Mouse (Mus musculus) kidney, embryonic 16.5 days (tissue): ENCODE results near the gene Fam71e1. TPM values are rescaled to one million over a fixed set of nuclear protein-coding genes. Genes with fewer than 3 reads are reported as not detected.
A peak's percentile ranks its signal among the peaks of the same experiment; 100 is the strongest.

Source experiments
- ATAC-seq: fragments of 200-750 bp; cut with Nextera tagmentation; 2 replicates; pipeline ENCODE4 v1.8.0; 2017; ENCODE audit warnings: moderate TSS enrichment; ENCODE audit not compliant: low FRiP score, low TSS enrichment
- H3K27ac ChIP-seq: fragments of 300-500 bp; sonication (generic); 2 replicates; pipeline ENCODE4 v1.5.1; 2014; ENCODE audit warnings: low read length
- H3K27me3 ChIP-seq: fragments of 300-500 bp; sonication (generic); 2 replicates; pipeline ENCODE4 v1.6.1; 2014; ENCODE audit warnings: low read length, control low read depth, mixed read lengths; ENCODE audit not compliant: insufficient read depth
- H3K36me3 ChIP-seq: fragments of 300-500 bp; sonication (generic); 2 replicates; pipeline ENCODE4 v1.6.1; 2014; ENCODE audit warnings: low read length, control low read depth, mixed read lengths; ENCODE audit not compliant: insufficient read depth
- H3K4me1 ChIP-seq: fragments of 300-500 bp; sonication (generic); 2 replicates; pipeline ENCODE4 v1.6.1; 2014; ENCODE audit warnings: low read length, control low read depth, mixed read lengths; ENCODE audit not compliant: insufficient read depth
- H3K4me2 ChIP-seq: fragments of 300-500 bp; sonication (generic); replicated peaks from 2 replicates; pipeline ENCODE4 v1.6.1; 2014; ENCODE audit warnings: low read depth, low read length
- H3K4me3 ChIP-seq: fragments of 300-500 bp; sonication (generic); 2 replicates; pipeline ENCODE4 v1.5.1; 2014; ENCODE audit warnings: mild to moderate bottlenecking, low read length
- H3K9ac ChIP-seq: fragments of 300-500 bp; sonication (generic); replicated peaks from 2 replicates; pipeline ENCODE4 v1.6.1; 2014; ENCODE audit warnings: low read length
- H3K9me3 ChIP-seq: fragments of 300-500 bp; sonication (generic); 2 replicates; pipeline ENCODE4 v1.6.1; 2016; ENCODE audit warnings: low read length, control low read depth
- WGBS: fragments of 180-500 bp; shearing (Covaris S2); extraction: QIAGEN DNeasy Blood & Tissue Kit; methylation state at CpG from one replicate; pipeline ENCODE4 v1.1.7; 2014; 5-methylcytosine and 5-hydroxymethylcytosine counted together
- polyA plus RNA-seq: library from polyadenylated mRNA; unstranded; fragments of >200 nt; fragmentation: Nextera tagmentation; extraction: Ambion mirVana; gene quantifications from 2 replicates; pipeline ENCODE4 v1.2.1, GENCODE M21; 2015

Gene Fam71e1
- polyA plus RNA-seq, 1 experiment from 2014 or later: 15.4 TPM

DNA sequence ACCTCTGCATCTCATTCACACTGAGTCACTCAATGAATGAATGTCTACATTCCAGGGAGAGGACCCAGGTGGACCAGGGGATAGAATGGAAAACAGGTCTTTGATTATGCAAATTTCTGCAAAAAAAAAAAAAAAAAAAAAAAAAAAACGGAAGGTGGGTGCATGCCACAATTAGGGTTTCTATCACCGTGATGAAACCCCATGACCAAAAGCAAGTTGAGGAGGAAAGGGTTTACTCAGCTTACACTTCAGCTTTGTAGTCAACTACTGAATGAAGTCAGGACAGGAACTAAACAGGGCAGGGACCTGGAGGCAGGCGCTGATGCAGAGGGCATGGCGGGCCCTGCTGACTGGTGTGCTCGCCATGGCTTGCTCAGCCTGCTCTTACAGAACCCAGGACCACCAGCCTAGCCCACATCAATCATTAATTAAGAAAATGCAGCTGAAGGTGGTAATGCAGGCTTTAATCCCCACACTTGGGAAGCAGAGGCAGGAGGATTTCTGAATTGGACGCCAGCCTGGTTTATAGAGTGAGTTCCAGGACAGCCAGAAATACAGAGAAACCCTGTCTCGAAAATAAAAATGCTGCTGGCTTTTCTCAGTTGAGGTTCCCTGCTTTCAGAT, 10.7 kb upstream of the Fam71e1 start:
- Histone ChIP-seq H3K4me1 (no peaks in the 10 kb centered on the region), H3K4me2 (no peak overlapping the region), H3K9ac (no peak overlapping the region), H3K9me3 (no peaks in the 10 kb centered on the region), H3K36me3 (peaks cover 18% of the 10 kb centered on the region; the same call in 1 of the 2 replicates), H3K4me3 (no peak overlapping the region), H3K27ac (no peak overlapping the region), H3K27me3 (peaks cover 18% of the 10 kb centered on the region)
- no peak for ATAC-seq
- 80% methylated on average over 6 of the region's 7 CpGs for WGBS

DNA sequence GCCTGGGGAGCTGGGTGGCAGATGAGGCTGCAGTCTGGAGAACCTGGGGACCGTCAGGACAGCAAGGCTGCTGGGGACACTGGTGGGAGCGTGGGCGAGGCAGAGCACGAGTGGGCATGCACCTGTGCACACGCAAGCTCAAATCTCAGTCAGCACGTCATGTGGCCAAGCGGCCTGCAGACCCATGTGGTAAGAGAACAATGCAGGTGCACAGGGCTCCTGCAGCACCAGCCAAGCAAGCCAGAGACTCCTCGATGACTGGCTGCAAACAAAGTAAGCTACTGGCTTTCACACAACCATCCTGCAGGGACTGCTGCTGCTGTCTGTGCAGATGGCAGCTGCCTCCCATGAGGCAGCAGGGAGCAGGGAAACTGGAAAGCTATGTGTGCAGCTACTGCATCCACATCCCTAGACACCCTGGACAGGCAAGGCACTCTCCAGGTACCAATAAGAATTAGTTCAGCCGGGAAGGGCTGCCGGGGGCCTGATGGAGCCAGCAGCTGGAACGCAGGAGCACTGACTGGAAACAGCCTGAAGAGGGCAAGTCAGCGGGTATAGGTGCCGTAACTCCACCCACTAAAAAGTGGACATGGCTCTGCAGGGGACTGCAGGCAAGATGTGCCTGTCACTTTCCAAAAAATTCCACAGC, 9.3 kb upstream of the Fam71e1 start:
- Histone ChIP-seq H3K4me3 (no peak overlapping the region), H3K4me2 (no peak overlapping the region), H3K9me3 (no peaks in the 10 kb centered on the region), H3K27ac (no peak overlapping the region), H3K9ac (no peak overlapping the region), H3K27me3 (peaks cover 12% of the 10 kb centered on the region), H3K4me1 (no peaks in the 10 kb centered on the region), H3K36me3 (peaks cover 31% of the 10 kb centered on the region)
- WGBS: 67% methylated on average over 13 of the region's 13 CpGs
- ATAC-seq: no peak

DNA sequence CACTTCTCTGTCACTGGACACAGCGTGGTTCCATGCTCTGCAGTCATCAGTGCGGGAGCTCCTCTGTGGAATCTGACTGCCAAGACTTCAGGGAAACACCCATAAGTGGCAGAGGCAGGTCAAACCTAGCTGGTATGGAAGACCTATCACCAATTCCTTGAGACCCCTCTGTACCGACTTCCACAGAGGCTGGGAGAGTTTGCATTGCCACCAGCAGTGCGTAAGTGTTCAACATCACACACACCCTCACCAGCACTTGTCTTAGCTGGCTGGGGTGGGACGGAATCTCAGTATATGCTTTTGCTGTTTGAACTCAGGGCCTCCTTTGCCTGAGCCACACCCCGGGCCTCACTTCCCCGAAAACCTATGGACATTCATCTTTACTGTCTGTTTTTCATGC, 8.4 kb upstream of the Fam71e1 start:
- 90% methylated on average over 7 of the region's 7 CpGs for WGBS
- Histone ChIP-seq H3K4me3 (no peak overlapping the region), H3K4me2 (no peak overlapping the region), H3K9ac (no peak overlapping the region), H3K9me3 (no peaks in the 10 kb centered on the region), H3K27ac (no peak overlapping the region), H3K36me3 (peaks cover 40% of the 10 kb centered on the region), H3K27me3 (peaks cover 3% of the 10 kb centered on the region; the same call in 1 of the 2 replicates), H3K4me1 (no peaks in the 10 kb centered on the region)
- ATAC-seq: no peak

DNA sequence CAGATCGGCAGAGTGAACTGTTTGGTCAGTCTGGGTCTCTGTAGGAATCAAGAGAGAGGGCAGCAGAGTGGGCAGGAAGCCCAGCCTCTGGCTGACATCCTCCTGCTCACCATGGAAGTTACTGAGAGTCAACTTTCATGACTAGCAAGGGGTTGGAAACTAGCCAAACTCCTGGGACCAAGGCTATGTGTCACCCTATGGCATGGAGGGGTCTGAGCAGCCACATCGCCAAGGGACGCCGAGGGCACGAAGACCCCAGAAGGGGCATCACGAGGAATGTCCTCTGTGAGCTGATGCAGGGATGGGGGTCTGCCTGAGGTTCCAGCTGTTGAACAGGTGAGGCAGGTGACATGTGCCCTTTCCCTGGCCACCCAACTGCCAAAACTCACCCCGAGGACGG, 7.8 kb upstream of the Fam71e1 start:
- no peak for ATAC-seq
- H3K27me3 ChIP-seq: no peaks in the 10 kb centered on the region
- no peak overlapping the region for H3K4me2 ChIP-seq
- 95% methylated on average over 8 of the region's 8 CpGs for WGBS
- H3K27ac ChIP-seq: no peak overlapping the region
- no peaks in the 10 kb centered on the region for H3K4me1 ChIP-seq
- no peak overlapping the region for H3K9ac ChIP-seq
- H3K9me3 ChIP-seq: no peaks in the 10 kb centered on the region
- no peak overlapping the region for H3K4me3 ChIP-seq
- peaks cover 44% of the 10 kb centered on the region for H3K36me3 ChIP-seq

DNA sequence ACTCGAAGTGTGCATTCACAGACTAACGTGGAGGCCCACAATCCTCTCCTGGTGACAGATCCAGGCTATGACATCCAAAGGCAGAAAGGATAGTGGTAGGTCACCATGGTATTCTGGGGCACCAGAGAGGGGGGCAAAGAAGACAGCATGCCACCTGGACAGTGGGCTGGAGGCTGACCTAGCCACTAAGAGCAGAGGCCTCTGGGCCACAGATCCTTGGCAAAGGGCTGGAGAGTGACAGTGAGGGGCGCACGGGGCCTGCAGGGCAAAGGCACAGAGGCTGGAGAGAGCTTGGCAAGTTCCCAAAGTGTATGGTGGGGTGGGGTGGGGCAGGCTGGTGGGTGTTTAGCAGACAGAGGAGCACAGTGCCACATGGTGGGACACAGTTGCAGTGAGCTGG, 6.1 kb upstream of the Fam71e1 start:
- H3K27me3 ChIP-seq: no peaks in the 10 kb centered on the region
- 97% methylated on average over 4 of the region's 4 CpGs for WGBS
- H3K4me3 ChIP-seq: no peak overlapping the region
- H3K4me1 ChIP-seq: peaks cover 4% of the 10 kb centered on the region
- H3K4me2 ChIP-seq: no peak overlapping the region
- no peak overlapping the region for H3K9ac ChIP-seq
- ATAC-seq: no peak
- H3K27ac ChIP-seq: no peak overlapping the region
- H3K9me3 ChIP-seq: no peaks in the 10 kb centered on the region
- H3K36me3 ChIP-seq: peaks cover 44% of the 10 kb centered on the region

DNA sequence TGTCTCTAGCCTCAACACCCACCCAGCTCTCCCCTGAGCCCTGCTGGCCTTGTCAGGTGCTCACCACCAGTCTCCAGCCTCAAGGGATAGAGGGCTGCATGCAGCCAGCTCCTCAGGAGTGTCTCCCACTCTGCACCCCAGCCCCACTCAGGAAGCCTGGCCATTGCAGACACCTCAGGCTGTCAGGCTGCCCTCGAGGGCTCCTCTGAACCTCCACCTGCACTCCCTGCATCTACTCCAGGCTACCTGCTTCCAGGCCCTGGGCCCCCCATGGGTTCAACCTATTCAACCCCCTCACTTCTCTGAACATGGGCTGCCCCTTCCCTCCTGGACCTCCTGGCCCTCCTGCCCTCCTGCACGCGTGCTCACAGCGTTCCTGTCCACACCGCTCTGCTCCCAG, 5.0 kb upstream of the Fam71e1 start:
- no peak for ATAC-seq
- Histone ChIP-seq H3K27ac (no peak overlapping the region), H3K9me3 (no peaks in the 10 kb centered on the region), H3K9ac (no peak overlapping the region), H3K4me2 (no peak overlapping the region), H3K4me3 (no peak overlapping the region), H3K36me3 (peaks cover 44% of the 10 kb centered on the region), H3K4me1 (peaks cover 10% of the 10 kb centered on the region), H3K27me3 (no peaks in the 10 kb centered on the region)
- 94% methylated on average over 5 of the region's 5 CpGs for WGBS

DNA sequence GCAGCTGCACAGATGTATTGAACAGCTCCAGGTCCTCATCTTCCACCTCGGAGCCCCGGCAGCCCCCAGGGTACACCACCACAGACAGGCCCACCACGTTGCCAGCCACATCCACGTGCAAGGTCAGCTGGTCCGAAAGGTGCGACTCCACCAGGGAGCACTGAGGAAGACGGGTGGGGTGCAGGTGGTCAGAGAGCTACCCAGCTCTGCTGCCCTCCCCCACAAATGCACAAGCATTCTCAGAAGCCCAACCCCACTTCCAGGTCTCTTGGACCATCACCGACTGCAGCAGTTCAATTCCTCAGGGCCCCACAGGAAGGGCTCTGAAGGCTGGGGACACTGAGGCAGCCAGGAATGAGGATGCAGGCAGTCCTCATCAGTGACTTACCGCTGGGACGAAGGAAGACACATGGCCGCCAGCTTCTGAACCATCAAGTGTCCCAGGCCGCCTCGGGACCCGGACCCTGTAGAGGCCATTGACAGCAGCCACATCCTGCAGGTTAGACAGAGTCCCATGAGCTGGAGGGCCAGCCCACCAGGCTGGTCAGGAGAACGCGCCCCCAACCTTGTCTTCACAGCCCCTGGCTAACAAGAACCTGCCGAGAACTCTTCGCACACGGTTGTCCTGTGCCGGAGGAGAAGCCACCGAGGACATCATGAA, 4.1 kb upstream of the Fam71e1 start:
- Histone ChIP-seq H3K27me3 (no peaks in the 10 kb centered on the region), H3K4me3 (no peak overlapping the region), H3K27ac (no peak overlapping the region), H3K9me3 (no peaks in the 10 kb centered on the region), H3K4me2 (no peak overlapping the region), H3K4me1 (peaks cover 10% of the 10 kb centered on the region), H3K36me3 (peaks cover 44% of the 10 kb centered on the region), H3K9ac (no peak overlapping the region)
- 93% methylated on average over 21 of the region's 21 CpGs for WGBS
- no peak for ATAC-seq

DNA sequence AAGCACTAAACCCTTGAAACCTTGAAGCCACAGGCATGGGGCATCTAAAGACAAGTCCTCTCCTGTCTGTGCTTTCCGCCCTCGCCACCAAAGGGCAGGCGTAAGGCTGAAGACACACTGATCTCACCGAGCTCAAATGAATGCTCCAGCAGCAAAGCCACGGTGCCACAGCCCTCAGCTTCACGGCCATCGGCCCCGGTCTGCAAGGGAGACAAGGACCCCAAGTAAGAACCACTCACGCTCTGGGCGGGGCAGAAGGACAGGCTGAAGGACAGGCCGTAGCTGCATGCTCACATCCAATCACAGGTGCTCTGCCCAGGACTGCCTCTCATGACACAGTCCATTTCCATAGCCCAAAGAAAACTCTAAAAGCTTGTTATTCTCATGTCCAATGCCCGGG, 1.7 kb upstream of the Fam71e1 start:
- no peak for ATAC-seq

DNA sequence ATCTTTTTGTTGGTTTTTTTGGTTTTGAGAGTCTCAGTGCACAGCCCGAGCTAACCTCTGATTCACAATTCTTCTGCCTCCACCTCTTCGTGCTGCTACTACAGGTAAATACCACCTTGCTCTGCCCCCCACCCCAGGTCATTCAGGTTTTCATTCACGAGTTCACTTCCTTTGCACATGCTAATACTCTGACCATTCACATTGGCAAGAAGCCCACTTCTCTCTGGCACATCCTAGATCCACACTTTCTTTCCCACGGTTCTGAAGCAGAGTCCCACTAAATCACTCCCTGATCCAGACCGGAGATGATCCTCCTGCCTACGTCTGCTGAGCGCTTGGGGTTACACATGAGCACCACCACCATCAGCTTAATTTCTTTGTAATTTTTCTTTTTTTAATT, 1.3 kb upstream of the Fam71e1 start:
- 80% methylated on average over 7 of the region's 7 CpGs for WGBS
- Histone ChIP-seq H3K9me3 (no peaks in the 10 kb centered on the region), H3K4me3 (peak overlapping the region; percentile 77; the same call in 1 of the 2 replicates), H3K27me3 (no peaks in the 10 kb centered on the region), H3K9ac (peak overlapping the region; percentile 93), H3K36me3 (peaks cover 32% of the 10 kb centered on the region), H3K4me2 (peak overlapping the region; percentile 93), H3K4me1 (peaks cover 10% of the 10 kb centered on the region), H3K27ac (no peak overlapping the region)
- no peak for ATAC-seq

More for the DNA sequence above, 1.7 kb upstream of the Fam71e1 start:
- WGBS: 93% methylated on average over 12 of the region's 12 CpGs
- Histone ChIP-seq H3K9ac (no peak overlapping the region), H3K4me3 (no peak overlapping the region), H3K4me2 (no peak overlapping the region), H3K36me3 (peaks cover 36% of the 10 kb centered on the region), H3K27me3 (no peaks in the 10 kb centered on the region), H3K4me1 (peaks cover 10% of the 10 kb centered on the region), H3K27ac (no peak overlapping the region), H3K9me3 (no peaks in the 10 kb centered on the region)

DNA sequence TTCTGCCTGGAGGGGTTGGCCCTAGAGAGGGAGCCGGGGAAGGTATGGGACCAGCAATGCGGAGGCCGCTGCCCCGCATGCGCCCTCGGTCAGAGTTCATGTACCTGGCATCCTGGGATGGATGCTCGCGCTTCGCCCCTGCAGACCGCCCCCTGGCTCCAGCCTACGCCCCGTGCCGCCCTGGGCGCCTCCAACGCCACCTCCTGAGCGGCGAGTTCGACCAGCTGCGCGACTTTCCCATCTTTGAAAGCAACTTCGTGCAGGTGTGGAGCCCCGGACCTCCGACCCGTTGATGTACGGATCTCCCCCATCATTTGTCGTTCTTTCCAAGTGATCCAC, 359 bp downstream of the Fam71e1 start:
- Histone ChIP-seq H3K4me1 (peaks cover 10% of the 10 kb centered on the region), H3K27me3 (no peaks in the 10 kb centered on the region), H3K27ac (peak overlapping the region; percentile 86), H3K9me3 (no peaks in the 10 kb centered on the region), H3K36me3 (peaks cover 16% of the 10 kb centered on the region), H3K9ac (peak overlapping the region; percentile 93), H3K4me2 (peak overlapping the region; percentile 93), H3K4me3 (peak overlapping the region; percentile 77)
- under 1% methylated on average over 26 of the region's 26 CpGs for WGBS
- ATAC-seq: no peak
